Mouse (Mus musculus) heart, embryonic 15.5 days (tissue): ENCODE measurements around the gene Xpnpep2. TPM values are rescaled to one million over a fixed set of nuclear protein-coding genes. Genes with fewer than 3 reads are reported as not detected.

Experiments used
- polyA plus RNA-seq: library from polyadenylated mRNA; unstranded; fragments of >200 nt; fragmentation: Nextera tagmentation; extraction: Ambion mirVana; gene quantifications from 2 replicates; pipeline ENCODE4 v1.2.1, GENCODE M21; 2015

The Xpnpep2 gene
- polyA plus RNA-seq, 1 experiment from 2014 or later: 0.49 TPM

Other genes with a start within 250 kb of the Xpnpep2 start
- gene Smarca1, start 215.8 kb upstream of the Xpnpep2 start, polyA plus RNA-seq: 21.3 and 21.6 TPM in 2 replicates
- 10.8 and 13.2 TPM in 2 replicates for gene Ocrl, start 196.3 kb upstream of the Xpnpep2 start, polyA plus RNA-seq
- 6.5 and 7.2 TPM in 2 replicates for gene Apln, start 73.9 kb upstream of the Xpnpep2 start, polyA plus RNA-seq
- 2.2 and 13.3 TPM in 2 replicates for gene Sash3, start 37.7 kb downstream of the Xpnpep2 start, polyA plus RNA-seq
- gene Zdhhc9, start 100.2 kb downstream of the Xpnpep2 start, polyA plus RNA-seq: 3.1 and 4.2 TPM in 2 replicates
- 9.0 and 9.8 TPM in 2 replicates for gene Utp14a, start 148.1 kb downstream of the Xpnpep2 start, polyA plus RNA-seq
- 3.1 and 4.2 TPM in 2 replicates for gene Bcorl1, start 232.6 kb downstream of the Xpnpep2 start, polyA plus RNA-seq